Mouse (Mus musculus) heart, postnatal 10 days (tissue): Measurements from ENCODE around the gene Mgst2. TPM values are rescaled to one million over a fixed set of nuclear protein-coding genes. Genes with fewer than 3 reads are reported as not detected.
A peak's percentile ranks its signal among the peaks of the same experiment; 100 is the strongest.

Experiments
- DNase-seq, 2 experiments: peaks; one replicate each; pipeline ENCODE4 v3.0.0; 2021
- intact Hi-C: fragments of 180-260 bp; cut with DNase I; formaldehyde crosslinking; loops from one replicate; pipeline ENCODE4 v1.15.1; 2025
- total RNA-seq, 2 experiments: library from RNA; stranded (reverse); gene quantifications; 2 replicates each; pipeline ENCODE4 v1.2.3; 2021

Mgst2 gene
- total RNA-seq, result 1 to 10 TPM in 1 of 2 experiments, under 1 TPM in 1; 0.35 to 2.1 TPM

GRCm38 (mm10) chr3:51660060-51660459 is at the start of gene Mgst2:
Gene Mgst2, plus strand, starts transcription at chr3:51660360.
- intact Hi-C loops, result no loop called here
- no peak for DNase-seq

DNA sequence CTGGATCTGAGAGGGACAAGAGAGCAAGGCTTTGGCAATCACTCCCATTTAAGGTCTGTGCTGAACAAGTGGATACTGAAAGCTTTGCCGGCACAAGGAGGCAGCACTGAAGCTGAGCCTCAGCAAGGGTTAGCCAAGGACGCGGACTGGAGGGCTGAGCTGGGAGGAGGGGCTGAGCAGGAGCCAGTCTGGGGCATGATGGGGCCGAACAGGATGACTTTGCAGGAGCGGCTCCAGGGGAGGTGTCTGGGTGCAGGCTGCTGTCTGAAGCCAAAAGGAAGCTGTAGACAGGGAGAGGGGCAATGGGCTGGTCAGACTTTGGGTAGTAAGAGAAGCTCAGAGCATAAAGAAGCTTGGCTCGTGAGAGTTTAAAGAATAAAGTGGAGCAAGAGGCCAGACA is 48.2 kb upstream of the Mgst2 start:
- intact Hi-C loops, result no loop called here
- peak; percentile 85 for DNase-seq

DNA sequence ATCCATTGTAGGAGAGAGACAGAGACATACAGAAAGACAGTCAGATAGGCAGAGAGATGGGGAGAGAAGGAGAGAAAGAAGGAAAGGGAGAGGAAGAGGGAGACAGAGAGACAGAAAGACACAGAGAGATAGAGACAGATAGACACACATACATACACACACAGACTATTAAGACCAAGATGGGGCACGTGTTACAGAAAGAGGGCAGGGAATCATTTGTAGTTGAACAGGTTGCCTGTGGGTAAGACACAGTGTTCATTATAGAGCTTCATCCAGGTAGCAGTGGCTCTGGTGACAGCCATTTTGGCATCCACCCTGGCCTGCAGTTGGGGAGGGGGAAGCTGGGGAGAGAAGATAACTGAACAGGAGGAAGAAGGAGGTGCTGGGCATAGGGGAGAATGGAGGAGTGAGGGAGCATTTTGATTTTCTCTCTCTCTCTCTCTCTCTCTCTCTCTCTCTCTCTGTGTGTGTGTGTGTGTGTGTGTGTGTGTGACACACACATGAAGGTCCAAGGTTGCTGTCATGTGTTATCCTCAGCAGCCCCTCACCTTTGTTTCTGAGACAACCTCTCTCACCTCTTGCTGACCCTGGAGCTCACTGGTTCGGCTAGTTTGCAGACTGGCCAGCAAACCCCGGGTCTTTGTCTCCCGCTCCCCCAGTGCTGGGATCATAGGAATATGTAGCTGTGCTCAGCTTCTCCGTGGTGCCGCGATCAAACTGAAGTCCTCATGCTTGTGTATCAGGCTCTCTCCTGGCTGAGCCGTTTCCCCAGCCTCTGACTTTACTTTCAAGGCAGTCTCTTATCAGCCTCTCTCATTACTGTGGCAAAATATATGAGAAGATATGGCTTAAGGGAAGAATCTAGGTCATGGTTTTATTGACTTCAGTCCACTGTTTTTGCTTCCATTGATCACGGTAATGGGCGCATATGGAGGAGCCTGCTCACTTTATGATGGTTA is 47.5 kb upstream of the Mgst2 start:
- DNase-seq, result no peak
- intact Hi-C loops, result no loop called here

DNA sequence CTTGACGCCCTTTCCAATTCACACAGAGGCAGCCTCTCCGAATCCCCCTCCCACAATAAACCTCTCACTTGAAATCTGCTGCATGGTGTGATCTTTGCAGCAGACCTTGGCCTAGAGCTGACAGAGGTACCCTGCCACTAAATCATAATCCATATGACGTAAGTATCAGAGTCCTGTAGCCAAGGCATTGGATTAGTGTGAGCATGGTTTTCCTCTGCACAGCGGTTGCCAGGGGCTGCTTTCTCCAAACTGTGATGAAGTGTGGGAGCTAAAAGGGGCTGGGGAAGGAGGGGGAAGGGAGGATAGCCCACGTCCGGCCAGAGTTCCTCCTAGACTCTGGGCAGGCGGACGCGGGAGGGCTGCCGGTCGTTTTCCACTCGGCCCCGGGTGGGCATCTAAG is 45.9 kb upstream of the Mgst2 start:
- no peak for DNase-seq
- intact Hi-C loops, result no loop called here

- intact Hi-C loops, result no loop called here
- no peak for DNase-seq
Observed at GRCm38 (mm10) chr3:51623956-51624355, 36.2 kb upstream of the Mgst2 start.

DNA sequence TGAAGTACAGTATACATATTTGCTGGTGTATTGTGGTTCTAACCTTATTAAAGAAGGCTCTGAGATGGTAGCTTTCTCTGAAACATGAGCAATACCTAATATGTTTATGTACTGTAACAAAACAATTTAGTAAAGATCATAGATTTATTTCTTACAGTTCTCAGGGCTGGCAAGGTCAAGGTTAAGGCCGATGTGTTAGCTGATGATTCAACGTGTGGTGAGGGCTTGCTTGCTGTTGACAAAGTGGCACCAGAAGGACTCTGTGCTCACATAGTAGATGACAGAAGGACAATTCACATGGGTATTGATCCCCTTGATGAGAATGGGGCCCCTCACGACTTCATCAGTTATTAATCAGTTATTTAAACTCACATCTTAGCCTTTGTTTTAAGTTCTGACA is 32.4 kb upstream of the Mgst2 start:
- intact Hi-C loops, result no loop called here
- DNase-seq, result no peak

GRCm38 (mm10) chr3:51628977-51629376 is 31.2 kb upstream of the Mgst2 start:
- no peak for DNase-seq
- intact Hi-C loops, result no loop called here

DNA sequence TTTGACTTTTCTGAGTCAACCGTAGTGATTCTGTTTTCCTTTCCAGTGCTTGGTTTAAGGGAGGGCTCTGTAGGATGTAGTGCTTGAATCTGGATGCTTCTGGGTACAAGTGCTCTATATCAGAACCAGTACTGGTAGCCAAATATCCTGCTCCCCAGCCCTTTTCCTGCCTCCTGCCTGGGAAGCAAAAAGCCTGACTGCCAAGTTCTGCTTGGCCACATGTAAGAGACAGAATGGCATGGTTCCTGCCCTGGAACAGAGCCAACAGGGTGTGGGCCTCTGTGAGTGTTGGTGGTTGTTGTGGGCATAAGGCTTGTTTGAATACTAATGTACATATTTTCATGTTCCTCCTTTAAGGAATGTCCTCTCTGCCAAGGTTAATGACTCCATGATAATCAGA is 29.4 kb upstream of the Mgst2 start:
- intact Hi-C loops, result no loop called here
- no peak for DNase-seq

- DNase-seq, result no peak
- intact Hi-C loops, result no loop called here
Observed at GRCm38 (mm10) chr3:51631971-51632370, 28.2 kb upstream of the Mgst2 start.

DNA sequence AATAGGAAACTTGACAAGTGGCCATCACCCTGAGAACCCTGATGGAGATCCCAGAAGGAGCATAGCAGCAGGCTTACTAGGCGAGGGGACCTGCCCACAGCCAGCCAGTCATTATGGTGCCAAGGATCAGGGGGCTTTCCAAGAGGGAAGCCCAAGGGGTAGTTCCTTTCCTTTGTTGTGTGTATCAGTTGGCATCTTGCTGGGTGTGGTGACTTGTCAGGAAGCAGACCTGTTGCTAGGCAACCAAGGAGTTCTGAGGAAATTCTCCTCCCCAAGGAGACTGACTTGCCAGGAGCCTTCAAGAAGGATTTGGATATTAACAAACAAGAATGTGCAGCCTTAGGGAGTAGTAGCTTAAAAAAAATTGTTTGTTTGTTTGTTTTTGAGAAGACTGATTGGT is 25.7 kb upstream of the Mgst2 start:
- DNase-seq, result peak; percentile 33 to 48
- intact Hi-C loops, result no loop called here

GRCm38 (mm10) chr3:51635960-51636359 is 24.2 kb upstream of the Mgst2 start:
- DNase-seq, result no peak
- intact Hi-C loops, result no loop called here

DNA sequence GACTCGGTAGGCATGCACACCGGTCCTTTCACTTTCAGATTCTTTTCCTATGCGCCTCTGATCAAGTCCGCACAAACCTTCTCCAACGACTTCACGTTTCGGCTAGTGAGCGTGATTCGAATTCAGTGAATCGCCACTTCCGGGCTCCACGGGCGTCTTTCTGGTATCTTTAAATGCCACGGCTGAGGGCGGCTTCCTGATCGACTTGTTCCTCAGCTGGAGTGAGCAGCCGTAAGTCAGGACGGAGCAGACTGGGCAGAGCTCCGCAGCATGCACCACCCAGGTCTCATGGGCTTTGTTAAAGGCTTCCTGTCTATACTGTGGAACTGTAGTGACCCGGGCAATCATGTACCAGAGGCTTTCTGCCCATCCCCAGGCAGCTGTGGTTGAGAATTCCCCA is 23.5 kb upstream of the Mgst2 start:
- DNase-seq, result no peak
- intact Hi-C loops, result no loop called here

DNA sequence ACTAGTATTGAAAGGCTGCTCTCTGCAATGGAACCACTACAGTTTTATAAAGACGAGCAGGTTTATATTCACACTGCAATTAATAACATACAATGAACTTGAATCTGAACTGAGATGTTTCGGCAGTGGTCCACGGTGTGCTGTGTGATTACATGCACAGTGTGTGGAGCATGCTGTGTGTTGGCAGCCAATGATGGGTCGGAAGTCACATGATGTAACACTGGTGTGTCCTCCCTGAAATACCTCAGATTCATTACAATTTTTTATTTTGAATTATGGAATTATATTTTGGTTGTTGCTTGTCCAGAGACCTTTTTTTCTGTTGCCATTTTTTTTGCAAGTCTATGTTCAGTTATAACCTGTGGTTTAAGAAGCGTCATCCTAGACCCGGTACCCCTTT is 22.8 kb upstream of the Mgst2 start:
- no peak for DNase-seq
- intact Hi-C loops, result no loop called here

- DNase-seq, result no peak
- intact Hi-C loops, result no loop called here
Observed at GRCm38 (mm10) chr3:51638260-51638659, 21.9 kb upstream of the Mgst2 start.

DNA sequence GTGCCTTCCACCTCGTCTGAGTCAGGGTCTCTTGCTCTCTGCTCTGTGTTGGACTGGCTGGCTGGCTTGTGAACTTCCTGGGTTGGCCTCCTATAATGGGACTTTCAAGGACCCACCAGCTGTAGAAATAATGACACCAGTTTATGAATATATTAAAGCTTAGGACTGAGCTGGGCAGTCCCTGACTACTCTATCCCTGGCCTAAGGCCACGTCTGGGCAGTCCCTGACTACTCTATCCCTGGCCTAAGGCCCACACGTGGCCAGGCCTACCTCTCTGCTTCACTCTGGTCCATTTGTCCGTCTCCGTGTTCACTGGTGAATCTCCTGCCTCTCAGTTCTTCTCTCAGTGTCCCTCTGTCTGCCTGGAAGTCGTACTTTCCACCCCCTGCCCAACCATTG is 14.7 kb upstream of the Mgst2 start:
- intact Hi-C loops, result no loop called here
- no peak for DNase-seq

DNA sequence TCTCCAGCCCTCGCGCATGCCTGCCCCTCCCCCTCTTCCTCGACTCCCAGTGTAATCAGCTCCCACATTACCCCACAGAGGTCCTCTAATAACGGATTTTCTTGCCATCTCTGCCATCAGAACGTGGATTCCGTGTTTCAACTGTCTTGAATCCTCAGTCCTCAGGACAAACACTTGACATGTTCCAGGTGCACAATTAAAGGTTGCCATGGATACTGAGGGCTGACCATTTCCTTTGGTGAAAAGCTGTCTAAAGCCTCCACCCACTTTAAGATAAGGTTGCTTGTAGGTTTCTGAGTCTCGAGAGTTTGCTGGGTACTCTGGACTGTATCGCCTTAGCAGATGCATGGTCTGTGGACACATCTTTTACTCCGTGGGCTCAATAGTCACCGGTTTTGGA is 13.9 kb upstream of the Mgst2 start:
- DNase-seq, result no peak
- intact Hi-C loops, result no loop called here

DNA sequence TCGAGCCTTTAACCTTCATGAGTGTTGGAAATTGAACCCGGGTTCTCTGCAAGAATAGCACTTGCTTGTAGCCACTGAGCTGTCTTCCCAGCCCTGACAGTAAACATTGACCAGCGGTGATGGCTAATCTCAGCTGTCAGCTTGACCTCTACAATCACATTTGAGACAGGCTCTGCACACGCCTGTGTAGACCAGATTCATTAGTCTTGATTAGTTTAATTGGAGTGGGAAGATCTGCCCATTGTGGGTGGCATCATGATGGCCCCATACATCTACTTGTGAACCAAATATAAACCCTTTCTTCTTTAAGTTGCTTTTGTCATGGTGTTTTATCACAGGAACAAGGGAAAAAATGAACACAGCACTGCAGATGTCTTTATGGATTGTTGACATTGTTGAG is 12.8 kb upstream of the Mgst2 start:
- intact Hi-C loops, result no loop called here
- no peak for DNase-seq

DNA sequence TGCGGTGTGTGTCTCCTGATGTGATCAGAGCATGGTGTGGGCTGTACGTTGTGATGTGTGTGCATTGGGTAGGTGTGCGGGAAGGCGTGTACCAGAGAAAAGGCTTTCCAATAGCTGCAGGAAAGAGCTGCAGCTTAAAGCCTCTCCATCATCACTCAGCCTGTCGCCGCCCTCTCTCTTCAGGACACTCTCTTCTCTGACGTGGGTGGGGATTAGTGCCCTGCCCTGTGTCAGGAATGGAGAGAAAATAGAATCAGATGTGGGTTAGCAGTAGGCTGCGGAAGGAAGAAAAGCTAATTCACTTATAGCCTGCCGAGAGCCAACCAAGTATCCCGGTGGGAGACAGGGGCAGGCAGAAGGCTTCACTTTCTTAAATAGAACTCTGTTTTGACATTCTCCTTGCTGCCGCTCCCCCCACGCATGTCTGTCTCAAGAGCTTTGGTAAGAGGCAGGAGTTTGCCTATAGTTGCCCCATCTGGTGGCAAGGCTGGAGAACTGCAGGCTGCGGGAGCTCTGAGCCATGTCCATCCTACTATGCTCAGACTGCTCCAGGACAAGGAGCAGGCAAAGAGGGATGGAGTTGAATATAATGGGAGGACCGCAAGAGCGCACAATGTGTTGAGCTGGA is 12.0 kb upstream of the Mgst2 start:
- intact Hi-C loops, result loop anchor here (1.0 kb wide), 2 partner anchors 65 to 137 kb away; no protein-coding TSS in a partner anchor
- DNase-seq, result peak; percentile 89 to 90

DNA sequence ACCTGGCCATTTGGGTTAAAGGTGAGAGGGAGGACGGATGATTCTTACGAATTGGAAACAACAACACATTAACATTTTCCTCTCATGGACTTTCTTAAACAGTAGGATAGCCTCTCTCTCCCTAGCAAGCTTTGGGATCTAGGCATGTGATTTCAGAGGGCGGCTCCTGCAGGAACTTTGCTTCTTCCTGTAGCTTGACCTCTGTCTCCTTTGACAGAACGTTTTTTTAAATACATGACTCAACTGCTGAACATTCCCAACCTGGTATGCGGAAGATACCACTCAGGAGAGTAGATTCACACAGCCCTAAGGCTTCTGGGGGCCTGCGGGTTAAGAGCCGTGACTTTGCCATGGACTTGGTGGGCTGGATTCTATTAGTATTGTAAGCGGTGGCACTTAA is 10.7 kb upstream of the Mgst2 start:
- intact Hi-C loops, result no loop called here
- DNase-seq, result no peak

- DNase-seq, result no peak
- intact Hi-C loops, result loop anchor here (5.0 kb wide), 1 partner anchor 592 kb away; no protein-coding TSS in a partner anchor
Observed at GRCm38 (mm10) chr3:51649986-51650385, 10.2 kb upstream of the Mgst2 start.

- DNase-seq, result no peak
- intact Hi-C loops, result loop anchor here (5.0 kb wide), 1 partner anchor 591 kb away; no protein-coding TSS in a partner anchor
Observed at GRCm38 (mm10) chr3:51651149-51651548, 9.0 kb upstream of the Mgst2 start.

DNA sequence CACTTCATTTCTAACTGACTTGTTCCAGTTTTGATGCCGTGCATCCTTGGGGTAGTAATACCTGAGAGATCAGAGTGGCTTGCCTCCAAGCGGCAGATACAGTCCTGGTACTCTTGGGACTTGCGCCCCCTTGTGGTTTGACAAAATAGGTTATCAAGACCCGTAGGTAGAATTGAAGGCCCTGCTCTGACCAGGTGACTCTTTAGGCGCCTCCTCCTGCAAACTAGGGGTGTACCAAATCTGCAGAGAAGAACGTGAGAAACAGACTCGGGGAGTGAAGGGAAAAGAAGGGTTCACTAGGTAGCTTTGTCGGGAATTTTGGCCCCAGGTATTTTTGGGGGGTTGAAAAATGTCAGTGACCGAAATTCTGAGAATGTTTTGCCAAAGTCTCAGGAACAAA is 7.9 kb upstream of the Mgst2 start:
- intact Hi-C loops, result loop anchor here (2.0 to 5.0 kb wide), 2 partner anchors 171 to 590 kb away; no protein-coding TSS in a partner anchor
- DNase-seq, result peak; percentile 83 to 92
